Mouse (Mus musculus): ENCODE data around the gene Ugcg. TPM values are rescaled to one million over a fixed set of nuclear protein-coding genes. Genes with fewer than 3 reads are reported as not detected.
"Not testable (repeated sequence)": the region's sequence is repeated elsewhere in the genome, so short reads cannot be mapped to it uniquely, and the experiment has no call there.

Ugcg gene
- total and polyA plus RNA-seq, 2 experiments from 2014 or later: 22.8 to 68.5 TPM

GRCm38 (mm10) chr4:59260871-59261515 is 71.9 kb downstream of the Ugcg start:
- no peaks in the 10 kb centered on the region for H3K4me1 ChIP-seq (ENCODE audit: insufficient read depth, low read length)
- no peaks in the 10 kb centered on the region for H3K27me3 ChIP-seq (ENCODE audit: insufficient read depth, low read length)
- no peak overlapping the region for H3K27ac ChIP-seq (ENCODE audit: low read depth, low read length)
- ATAC-seq (ENCODE audit: low FRiP score) (no peak), DNase-seq (ENCODE audit: low spot score) (no peak)
- WGBS: 88% methylated on average over 13 of the region's 13 CpGs
- H3K4me3 ChIP-seq (ENCODE audit: low read depth, low read length): no peak overlapping the region
- TF ChIP-seq CTCF (IDR thresholded peaks at IDR 0.05): no peak
- no peaks in the 10 kb centered on the region for H3K36me3 ChIP-seq (ENCODE audit: insufficient read depth, low read length)
- 0 out of 2 replicates have a peak, but pooled peaks cover under 1% of the 10 kb centered on the region for H3K9me3 ChIP-seq (ENCODE audit: low read length)
- no peak overlapping the region for H3K4me2 ChIP-seq (ENCODE audit: low read depth, low read length, poor library complexity, severe bottlenecking)
- no peak overlapping the region for H3K9ac ChIP-seq (replicated peaks; ENCODE audit: low read length, poor library complexity, severe bottlenecking)

GRCm38 (mm10) chr4:59261582-59261981 is 72.5 kb downstream of the Ugcg start:
- not testable (repeated sequence) for H3K4me3 ChIP-seq (ENCODE audit: low read depth, low read length); DNase-seq (ENCODE audit: low spot score); H3K9ac ChIP-seq (replicated peaks; ENCODE audit: low read length, poor library complexity, severe bottlenecking); H3K27me3 ChIP-seq (ENCODE audit: insufficient read depth, low read length); H3K4me2 ChIP-seq (ENCODE audit: low read depth, low read length, poor library complexity, severe bottlenecking); H3K36me3 ChIP-seq (ENCODE audit: insufficient read depth, low read length); ATAC-seq (ENCODE audit: low FRiP score); H3K4me1 ChIP-seq (ENCODE audit: insufficient read depth, low read length); H3K27ac ChIP-seq (ENCODE audit: low read depth, low read length); H3K9me3 ChIP-seq (ENCODE audit: low read length)
- WGBS: 97% methylated on average over 3 of the region's 10 CpGs

DNA sequence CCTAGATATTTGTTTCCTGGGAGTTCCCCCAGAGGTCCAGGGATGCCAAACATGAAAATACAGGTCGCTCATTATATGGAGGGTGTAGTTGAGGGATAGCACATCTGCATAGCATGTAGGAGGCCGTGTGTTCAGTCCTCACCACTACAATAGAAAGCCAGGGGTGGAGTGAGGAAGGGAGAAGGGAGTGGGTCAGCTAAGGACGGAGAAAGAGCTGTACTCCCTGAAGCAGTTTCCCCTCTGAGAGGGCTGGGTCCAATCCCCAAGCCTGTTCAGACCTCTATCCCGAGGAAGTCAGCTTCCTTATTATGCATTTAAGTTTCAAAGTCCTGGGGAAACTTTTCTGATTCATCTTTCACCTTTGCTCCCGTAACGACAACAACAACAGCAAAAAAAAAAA is 73.1 kb downstream of the Ugcg start:
- WGBS: 70% methylated on average over 6 of the region's 6 CpGs
- Histone ChIP-seq H3K27ac (ENCODE audit: low read depth, low read length) (no peak overlapping the region), H3K9ac (replicated peaks; ENCODE audit: low read length, poor library complexity, severe bottlenecking) (no peak overlapping the region), H3K9me3 (ENCODE audit: low read length) (0 out of 2 replicates have a peak, but pooled peaks cover 4% of the 10 kb centered on the region), H3K36me3 (ENCODE audit: insufficient read depth, low read length) (no peaks in the 10 kb centered on the region), H3K4me3 (ENCODE audit: low read depth, low read length) (no peak overlapping the region), H3K4me2 (ENCODE audit: low read depth, low read length, poor library complexity, severe bottlenecking) (no peak overlapping the region), H3K27me3 (ENCODE audit: insufficient read depth, low read length) (no peaks in the 10 kb centered on the region), H3K4me1 (ENCODE audit: insufficient read depth, low read length) (no peaks in the 10 kb centered on the region)
- TF ChIP-seq CTCF (IDR thresholded peaks at IDR 0.05): no peak
- ATAC-seq (ENCODE audit: low FRiP score) (no peak), DNase-seq (ENCODE audit: low spot score) (no peak)

GRCm38 (mm10) chr4:59263418-59263817 is 74.4 kb downstream of the Ugcg start:
- H3K4me2 ChIP-seq (ENCODE audit: low read depth, low read length, poor library complexity, severe bottlenecking): no peak overlapping the region
- H3K36me3 ChIP-seq (ENCODE audit: insufficient read depth, low read length): no peaks in the 10 kb centered on the region
- no peak for ATAC-seq (ENCODE audit: low FRiP score)
- H3K27ac ChIP-seq (ENCODE audit: low read depth, low read length): no peak overlapping the region
- WGBS: 88% methylated on average over 2 of the region's 2 CpGs
- no peaks in the 10 kb centered on the region for H3K4me1 ChIP-seq (ENCODE audit: insufficient read depth, low read length)
- no peak for TF ChIP-seq CTCF (IDR thresholded peaks at IDR 0.05)
- no peak overlapping the region for H3K9ac ChIP-seq (replicated peaks; ENCODE audit: low read length, poor library complexity, severe bottlenecking)
- H3K9me3 ChIP-seq (ENCODE audit: low read length): 0 out of 2 replicates have a peak, but pooled peaks cover 4% of the 10 kb centered on the region
- no peak overlapping the region for H3K4me3 ChIP-seq (ENCODE audit: low read depth, low read length)
- H3K27me3 ChIP-seq (ENCODE audit: insufficient read depth, low read length): no peaks in the 10 kb centered on the region
- no peak for DNase-seq (ENCODE audit: low spot score)

DNA sequence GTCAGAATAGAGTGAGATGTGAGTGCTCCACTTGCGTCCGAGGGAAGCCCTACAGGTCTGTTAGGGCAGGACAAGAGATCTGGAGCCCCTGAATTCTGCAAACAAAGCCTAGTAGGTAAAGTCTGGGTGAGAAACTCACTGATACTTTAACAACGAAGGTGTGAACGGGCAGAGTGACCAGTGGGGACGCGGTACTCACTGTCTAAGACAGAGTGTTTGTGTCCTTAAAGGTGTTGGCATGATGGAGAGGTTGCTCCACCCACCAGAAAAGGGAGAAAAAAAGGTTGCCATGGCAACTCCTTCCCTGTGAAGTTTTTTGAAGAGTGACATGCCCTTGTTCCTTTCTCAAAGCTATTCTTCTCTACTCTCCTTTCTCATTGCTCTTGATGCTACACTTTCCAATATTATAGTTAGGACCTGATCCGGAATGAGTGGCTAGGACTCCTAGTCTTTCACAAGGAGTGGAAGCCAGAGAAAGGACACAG is 75.6 kb downstream of the Ugcg start:
- H3K9me3 ChIP-seq (ENCODE audit: low read length): 0 out of 2 replicates have a peak, but pooled peaks cover 4% of the 10 kb centered on the region
- H3K36me3 ChIP-seq (ENCODE audit: insufficient read depth, low read length): no peaks in the 10 kb centered on the region
- H3K4me1 ChIP-seq (ENCODE audit: insufficient read depth, low read length): no peaks in the 10 kb centered on the region
- TF ChIP-seq CTCF (IDR thresholded peaks at IDR 0.05): no peak
- H3K27me3 ChIP-seq (ENCODE audit: insufficient read depth, low read length): no peaks in the 10 kb centered on the region
- WGBS: 84% methylated on average over 7 of the region's 7 CpGs
- H3K9ac ChIP-seq (replicated peaks; ENCODE audit: low read length, poor library complexity, severe bottlenecking): no peak overlapping the region
- no peak overlapping the region for H3K4me3 ChIP-seq (ENCODE audit: low read depth, low read length)
- DNase-seq (ENCODE audit: low spot score) (no peak), ATAC-seq (ENCODE audit: low FRiP score) (no peak)
- H3K27ac ChIP-seq (ENCODE audit: low read depth, low read length): no peak overlapping the region
- H3K4me2 ChIP-seq (ENCODE audit: low read depth, low read length, poor library complexity, severe bottlenecking): no peak overlapping the region

- WGBS: 81% methylated on average over 5 of the region's 5 CpGs
- Histone ChIP-seq H3K4me3 (ENCODE audit: low read depth, low read length) (no peak overlapping the region), H3K4me2 (ENCODE audit: low read depth, low read length, poor library complexity, severe bottlenecking) (no peak overlapping the region), H3K9ac (replicated peaks; ENCODE audit: low read length, poor library complexity, severe bottlenecking) (no peak overlapping the region), H3K36me3 (ENCODE audit: insufficient read depth, low read length) (no peaks in the 10 kb centered on the region), H3K4me1 (ENCODE audit: insufficient read depth, low read length) (no peaks in the 10 kb centered on the region), H3K27ac (ENCODE audit: low read depth, low read length) (no peak overlapping the region), H3K9me3 (ENCODE audit: low read length) (0 out of 2 replicates have a peak, but pooled peaks cover 4% of the 10 kb centered on the region), H3K27me3 (ENCODE audit: insufficient read depth, low read length) (no peaks in the 10 kb centered on the region)
- DNase-seq (ENCODE audit: low spot score) (no peak), ATAC-seq (ENCODE audit: low FRiP score) (no peak)
- TF ChIP-seq CTCF (IDR thresholded peaks at IDR 0.05): no peak
These were observed 76.1 kb downstream of the Ugcg start for GRCm38 (mm10) chr4:59265182-59265581.
